Mouse (Mus musculus) neural tube, embryonic 13.5 days (tissue): ENCODE measurements around the gene Cadps. TPM values are rescaled to one million over a fixed set of nuclear protein-coding genes. Genes with fewer than 3 reads are reported as not detected.

Source experiments
- ATAC-seq: fragments of 200-750 bp; cut with Nextera tagmentation; 2 replicates; pipeline ENCODE4 v1.8.0; 2017; ENCODE audit warnings: low read depth, mild to moderate bottlenecking, moderate TSS enrichment, moderate library complexity
- H3K27ac ChIP-seq: fragments of 300-500 bp; sonication (generic); replicated peaks from 2 replicates; pipeline ENCODE4 v1.5.1; 2015; ENCODE audit warnings: moderate library complexity, mild to moderate bottlenecking, inconsistent platforms
- H3K27me3 ChIP-seq: fragments of 300-500 bp; sonication (generic); 2 replicates; pipeline ENCODE4 v1.6.1; 2015; ENCODE audit warnings: mild to moderate bottlenecking, inconsistent platforms
- H3K36me3 ChIP-seq: fragments of 300-500 bp; sonication (generic); 2 replicates; pipeline ENCODE4 v1.6.1; 2015; ENCODE audit warnings: mild to moderate bottlenecking, inconsistent platforms
- H3K4me1 ChIP-seq: fragments of 300-500 bp; sonication (generic); replicated peaks from 2 replicates; pipeline ENCODE4 v1.6.1; 2015; ENCODE audit warnings: inconsistent platforms
- H3K4me2 ChIP-seq: fragments of 300-500 bp; sonication (generic); 2 replicates; pipeline ENCODE4 v1.6.1; 2015; ENCODE audit warnings: inconsistent platforms, mild to moderate bottlenecking, moderate library complexity
- H3K4me3 ChIP-seq: fragments of 300-500 bp; sonication (generic); 2 replicates; pipeline ENCODE4 v1.5.1; 2015; ENCODE audit warnings: mild to moderate bottlenecking, inconsistent platforms
- H3K9ac ChIP-seq: fragments of 300-500 bp; sonication (generic); 2 replicates; pipeline ENCODE4 v1.6.1; 2015; ENCODE audit warnings: moderate library complexity, mild to moderate bottlenecking, inconsistent platforms
- H3K9me3 ChIP-seq: fragments of 300-500 bp; sonication (generic); 2 replicates; pipeline ENCODE4 v1.6.1; 2016; ENCODE audit warnings: inconsistent platforms
- WGBS: fragments of 180-500 bp; shearing (Covaris S2); methylation state at CpG from one replicate; pipeline ENCODE4 v1.1.7; 2015; 5-methylcytosine and 5-hydroxymethylcytosine counted together
- polyA plus RNA-seq: library from polyadenylated mRNA; unstranded; fragments of >200 nt; fragmentation: Nextera tagmentation; extraction: Ambion mirVana; gene quantifications from 2 replicates; pipeline ENCODE4 v1.2.1, GENCODE M21; 2015

Cadps gene
- polyA plus RNA-seq, 1 experiment from 2014 or later = 34.2 TPM

GRCm38 (mm10) chr14:12541733-12542132 is 281.1 kb downstream of the Cadps start:
- ATAC-seq = no peak
- H3K4me1 ChIP-seq = no peaks in the 10 kb centered on the region
- 42% methylated on average over 2 of the region's 2 CpGs for WGBS
- no peak overlapping the region for H3K9ac ChIP-seq
- H3K4me2 ChIP-seq = no peak overlapping the region
- no peaks in the 10 kb centered on the region for H3K9me3 ChIP-seq
- no peaks in the 10 kb centered on the region for H3K27me3 ChIP-seq
- H3K36me3 ChIP-seq = peaks cover 34% of the 10 kb centered on the region
- no peak overlapping the region for H3K27ac ChIP-seq
- no peak overlapping the region for H3K4me3 ChIP-seq

GRCm38 (mm10) chr14:12539071-12539470 is 283.8 kb downstream of the Cadps start:
- no peaks in the 10 kb centered on the region for H3K9me3 ChIP-seq
- no peak overlapping the region for H3K27ac ChIP-seq
- peaks cover 27% of the 10 kb centered on the region for H3K36me3 ChIP-seq
- H3K9ac ChIP-seq = no peak overlapping the region
- H3K4me1 ChIP-seq = no peaks in the 10 kb centered on the region
- no peaks in the 10 kb centered on the region for H3K27me3 ChIP-seq
- H3K4me2 ChIP-seq = no peak overlapping the region
- ATAC-seq = no peak
- H3K4me3 ChIP-seq = no peak overlapping the region
- 88% methylated on average over 5 of the region's 5 CpGs for WGBS

GRCm38 (mm10) chr14:12531101-12531500 is 291.8 kb downstream of the Cadps start:
- ATAC-seq = peak; percentile 47
- Histone ChIP-seq H3K36me3 (peaks cover 34% of the 10 kb centered on the region), H3K4me1 (peaks cover 6% of the 10 kb centered on the region; the same call in 1 of the 2 replicates), H3K4me3 (no peak overlapping the region), H3K27me3 (peaks cover 10% of the 10 kb centered on the region), H3K9me3 (no peaks in the 10 kb centered on the region), H3K9ac (no peak overlapping the region), H3K4me2 (no peak overlapping the region), H3K27ac (no peak overlapping the region)
- WGBS = 16% methylated on average over 1 of the region's 1 CpGs

- H3K4me3 ChIP-seq = no peak overlapping the region
- no peak overlapping the region for H3K4me2 ChIP-seq
- no peak overlapping the region for H3K9ac ChIP-seq
- peaks cover 31% of the 10 kb centered on the region; the same call in 1 of the 2 replicates for H3K36me3 ChIP-seq
- H3K27me3 ChIP-seq = peaks cover 10% of the 10 kb centered on the region
- peaks cover 6% of the 10 kb centered on the region; the same call in 1 of the 2 replicates for H3K4me1 ChIP-seq
- ATAC-seq = peak; percentile 44
- no peak overlapping the region for H3K27ac ChIP-seq
- 54% methylated on average over 3 of the region's 3 CpGs for WGBS
- H3K9me3 ChIP-seq = no peaks in the 10 kb centered on the region
Measured at GRCm38 (mm10) chr14:12530554-12530953, 292.3 kb downstream of the Cadps start.

GRCm38 (mm10) chr14:12529961-12530542 is 292.8 kb downstream of the Cadps start:
- Histone ChIP-seq H3K27me3 (peaks cover 10% of the 10 kb centered on the region), H3K27ac (no peak overlapping the region), H3K36me3 (peaks cover 28% of the 10 kb centered on the region; the same call in 1 of the 2 replicates), H3K9ac (0 out of 2 replicates have a peak overlapping the region, but pooled peaks have one; percentile 41), H3K4me2 (peak overlapping the region; percentile 40), H3K4me1 (peaks cover 6% of the 10 kb centered on the region; the same call in 1 of the 2 replicates), H3K9me3 (no peaks in the 10 kb centered on the region), H3K4me3 (no peak overlapping the region)
- WGBS = 16% methylated on average over 11 of the region's 11 CpGs
- peak; percentile 45 for ATAC-seq

GRCm38 (mm10) chr14:12527296-12527695 is 295.6 kb downstream of the Cadps start:
- Histone ChIP-seq H3K27me3 (peaks cover 10% of the 10 kb centered on the region), H3K9ac (no peak overlapping the region), H3K4me1 (peaks cover 6% of the 10 kb centered on the region; the same call in 1 of the 2 replicates), H3K9me3 (no peaks in the 10 kb centered on the region), H3K27ac (no peak overlapping the region), H3K36me3 (peaks cover 46% of the 10 kb centered on the region), H3K4me3 (no peak overlapping the region), H3K4me2 (no peak overlapping the region)
- 76% methylated on average over 5 of the region's 5 CpGs for WGBS
- ATAC-seq = no peak

- Histone ChIP-seq H3K4me3 (no peak overlapping the region), H3K4me1 (no peaks in the 10 kb centered on the region), H3K27ac (no peak overlapping the region), H3K4me2 (no peak overlapping the region), H3K36me3 (peaks cover 23% of the 10 kb centered on the region), H3K27me3 (no peaks in the 10 kb centered on the region), H3K9ac (no peak overlapping the region), H3K9me3 (no peaks in the 10 kb centered on the region)
- 88% methylated on average over 7 of the region's 7 CpGs for WGBS
- ATAC-seq = no peak
Measured at GRCm38 (mm10) chr14:12507018-12507417, 315.9 kb downstream of the Cadps start.

- H3K4me1 ChIP-seq = no peaks in the 10 kb centered on the region
- no peak overlapping the region for H3K4me2 ChIP-seq
- WGBS = 84% methylated on average over 12 of the region's 12 CpGs
- H3K36me3 ChIP-seq = peaks cover 26% of the 10 kb centered on the region
- no peaks in the 10 kb centered on the region for H3K27me3 ChIP-seq
- ATAC-seq = no peak
- H3K9ac ChIP-seq = no peak overlapping the region
- H3K4me3 ChIP-seq = no peak overlapping the region
- no peaks in the 10 kb centered on the region for H3K9me3 ChIP-seq
- no peak overlapping the region for H3K27ac ChIP-seq
Measured at GRCm38 (mm10) chr14:12504191-12504947, 318.5 kb downstream of the Cadps start.

GRCm38 (mm10) chr14:12462206-12462605 is 360.7 kb downstream of the Cadps start:
- ATAC-seq = no peak
- Histone ChIP-seq H3K4me2 (no peak overlapping the region), H3K4me3 (no peak overlapping the region), H3K27ac (no peak overlapping the region), H3K9me3 (no peaks in the 10 kb centered on the region), H3K4me1 (0 out of 2 replicates have a peak, but pooled peaks cover 6% of the 10 kb centered on the region), H3K27me3 (no peaks in the 10 kb centered on the region), H3K36me3 (peaks cover 6% of the 10 kb centered on the region), H3K9ac (no peak overlapping the region)
- 81% methylated on average over 4 of the region's 4 CpGs for WGBS

GRCm38 (mm10) chr14:12459700-12460099 is 363.2 kb downstream of the Cadps start:
- Histone ChIP-seq H3K27me3 (no peaks in the 10 kb centered on the region), H3K4me3 (no peak overlapping the region), H3K9ac (no peak overlapping the region), H3K27ac (no peak overlapping the region), H3K4me1 (0 out of 2 replicates have a peak, but pooled peaks cover 6% of the 10 kb centered on the region), H3K36me3 (no peaks in the 10 kb centered on the region), H3K4me2 (no peak overlapping the region), H3K9me3 (no peaks in the 10 kb centered on the region)
- WGBS = 63% methylated on average over 7 of the region's 7 CpGs
- no peak for ATAC-seq

- no peaks in the 10 kb centered on the region for H3K9me3 ChIP-seq
- no peak overlapping the region for H3K4me3 ChIP-seq
- no peak overlapping the region for H3K9ac ChIP-seq
- ATAC-seq = no peak; the same call in 1 of the 2 replicates
- no peaks in the 10 kb centered on the region for H3K27me3 ChIP-seq
- peaks cover 24% of the 10 kb centered on the region for H3K36me3 ChIP-seq
- H3K4me1 ChIP-seq = 0 out of 2 replicates have a peak, but pooled peaks cover 6% of the 10 kb centered on the region
- H3K4me2 ChIP-seq = no peak overlapping the region
- no peak overlapping the region for H3K27ac ChIP-seq
- 59% methylated on average over 8 of the region's 8 CpGs for WGBS
Measured at GRCm38 (mm10) chr14:12455064-12455591, 367.8 kb downstream of the Cadps start.

GRCm38 (mm10) chr14:12450807-12451206 is 372.1 kb downstream of the Cadps start:
- H3K27me3 ChIP-seq = no peaks in the 10 kb centered on the region
- 78% methylated on average over 3 of the region's 3 CpGs for WGBS
- no peak overlapping the region for H3K9ac ChIP-seq
- H3K4me1 ChIP-seq = no peaks in the 10 kb centered on the region
- no peaks in the 10 kb centered on the region for H3K9me3 ChIP-seq
- no peak overlapping the region for H3K4me2 ChIP-seq
- H3K27ac ChIP-seq = no peak overlapping the region
- no peak overlapping the region for H3K4me3 ChIP-seq
- H3K36me3 ChIP-seq = peaks cover 34% of the 10 kb centered on the region
- no peak for ATAC-seq
